Mouse (Mus musculus): ENCODE results near the gene Prok1.

Gene Prok1

DNA sequence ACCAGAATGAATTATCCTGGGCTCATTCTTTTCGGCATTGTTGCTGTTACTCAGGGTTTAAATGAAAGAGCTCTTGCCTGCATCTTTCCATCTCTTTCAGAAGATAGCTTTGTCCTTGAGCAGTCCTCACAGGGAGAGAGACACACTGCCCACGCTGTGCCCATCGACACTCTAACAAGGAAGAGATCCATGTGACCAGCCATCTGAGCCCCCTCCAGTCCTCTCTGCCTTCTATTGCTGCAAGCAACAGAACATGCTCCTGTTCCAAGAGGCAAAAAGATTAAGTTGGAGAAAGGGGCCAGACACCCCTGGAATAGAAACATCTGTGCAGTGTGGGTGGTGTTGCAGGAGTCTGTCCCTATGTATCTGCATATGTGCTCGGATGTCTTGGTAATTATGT is 52.5 kb downstream of the Prok1 start:
- no peak for DNase-seq (ENCODE audit: low spot score in 2 of 2)

DNA sequence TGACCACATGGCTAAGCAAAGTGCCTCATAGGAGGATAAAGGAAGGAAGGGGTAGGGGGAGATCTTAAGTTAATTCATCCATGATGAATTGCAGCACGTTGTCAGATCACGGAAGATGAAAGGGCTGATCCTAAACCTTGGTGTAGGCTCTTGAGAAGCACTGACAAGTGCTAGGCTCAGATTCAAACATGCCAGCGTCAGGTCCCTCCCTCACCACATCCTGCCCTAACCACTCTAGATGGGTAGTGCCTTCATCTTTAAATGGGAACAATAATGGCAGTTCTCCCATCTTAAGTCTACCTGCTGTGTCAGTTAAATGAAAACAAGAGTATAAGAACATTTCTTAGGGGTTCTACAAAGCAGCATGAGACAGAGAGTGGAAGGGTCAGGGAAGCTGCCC is 53.9 kb downstream of the Prok1 start:
- DNase-seq (ENCODE audit: low spot score in 2 of 2), result no peak

DNA sequence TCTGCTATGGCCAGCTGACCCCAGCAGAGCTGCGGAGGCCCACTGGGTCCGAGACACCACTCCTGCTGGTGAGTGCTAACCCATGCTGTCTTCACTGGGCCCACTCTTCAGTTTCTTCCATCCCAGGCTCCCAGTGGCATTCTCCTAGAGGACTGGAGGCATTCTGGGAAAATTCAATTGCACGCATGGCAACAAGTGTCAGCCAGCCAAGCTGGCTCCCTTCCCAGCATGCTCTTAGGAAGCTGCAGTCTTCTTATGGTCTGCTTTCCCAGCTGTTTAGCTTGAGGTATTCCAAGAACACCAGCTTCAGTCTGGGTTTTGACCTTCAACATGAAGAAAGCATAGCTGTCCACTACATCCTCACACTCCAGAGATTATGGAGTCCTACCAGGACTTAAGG is 56.3 kb downstream of the Prok1 start:
- no peak for DNase-seq (ENCODE audit: low spot score in 2 of 2)
